Mouse (Mus musculus) embryonic fibroblast, embryonic 13.5 days (primary cell): ENCODE data around the gene Maml3. TPM values are rescaled to one million over a fixed set of nuclear protein-coding genes. Genes with fewer than 3 reads are reported as not detected.

ENCODE experiments used
- H3K27ac ChIP-seq: 2 replicates; pipeline ENCODE4 v1.5.1; 2012; ENCODE audit warnings: low read length, control low read depth, inconsistent platforms; ENCODE audit not compliant: insufficient read depth
- H3K4me1 ChIP-seq: 2 replicates; pipeline ENCODE4 v1.6.1; 2011; ENCODE audit warnings: low read length; ENCODE audit not compliant: control insufficient read depth, insufficient read depth
- H3K4me3 ChIP-seq: 2 replicates; pipeline ENCODE4 v1.5.1; 2011; ENCODE audit warnings: mild to moderate bottlenecking, control low read depth, low read length; ENCODE audit not compliant: insufficient read depth
- CTCF ChIP-seq: IDR thresholded peaks from 2 replicates; pipeline ENCODE4 v1.5.1; 2011; ENCODE audit warnings: mild to moderate bottlenecking, control low read depth, low read length, moderate library complexity, borderline replicate concordance; ENCODE audit not compliant: insufficient read depth
- POLR2A ChIP-seq: IDR thresholded peaks from 2 replicates; pipeline ENCODE4 v1.6.1; 2011; ENCODE audit warnings: low read depth, mild to moderate bottlenecking, control low read depth, low read length, moderate library complexity
- polyA plus RNA-seq: library from polyadenylated mRNA; stranded (reverse); fragments of >200 nt; gene quantifications from 2 replicates; pipeline ENCODE4 v1.2.4, GENCODE M21; 2011; ENCODE audit warnings: low read depth; ENCODE audit not compliant: missing spikeins, insufficient read length

The Maml3 gene
- polyA plus RNA-seq, 1 experiment: 2.2 TPM

DNA sequence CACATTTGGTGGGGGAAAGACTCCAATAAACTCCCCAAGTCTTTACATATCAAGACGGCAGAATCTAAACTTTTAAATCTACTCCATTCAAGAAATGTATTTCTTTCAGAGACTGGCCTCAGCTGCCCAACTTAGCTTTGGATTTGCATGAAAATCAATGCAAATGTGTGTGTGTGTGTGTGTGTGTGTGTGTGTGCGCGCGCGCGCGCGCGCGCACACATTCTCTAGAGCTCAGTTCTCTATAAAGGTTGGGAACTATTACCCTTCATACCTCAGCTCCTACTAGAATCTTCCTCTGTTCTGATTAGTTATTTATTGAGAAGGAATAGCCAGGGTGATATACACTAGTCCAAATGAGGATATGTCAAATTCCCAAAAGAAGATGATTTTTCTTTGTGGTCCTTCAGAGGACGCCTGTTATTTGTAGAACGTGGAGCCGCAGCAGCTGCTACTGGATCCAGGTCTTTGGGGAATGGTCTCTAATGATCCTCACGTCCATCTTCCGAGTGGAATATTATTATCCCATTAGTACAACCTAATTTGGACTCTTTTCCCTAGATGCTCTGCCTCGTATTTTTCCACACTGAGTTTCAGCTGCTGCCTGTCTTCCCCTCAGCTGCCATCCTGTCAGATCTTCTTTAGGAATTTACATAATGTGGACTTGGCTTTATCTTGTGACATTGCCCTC is 372.8 kb downstream of the Maml3 start:
- no peak overlapping the region for H3K4me3 ChIP-seq
- TF ChIP-seq CTCF (no peak), POLR2A (no peak)
- H3K27ac ChIP-seq: no peak overlapping the region
- no peaks in the 10 kb centered on the region for H3K4me1 ChIP-seq

DNA sequence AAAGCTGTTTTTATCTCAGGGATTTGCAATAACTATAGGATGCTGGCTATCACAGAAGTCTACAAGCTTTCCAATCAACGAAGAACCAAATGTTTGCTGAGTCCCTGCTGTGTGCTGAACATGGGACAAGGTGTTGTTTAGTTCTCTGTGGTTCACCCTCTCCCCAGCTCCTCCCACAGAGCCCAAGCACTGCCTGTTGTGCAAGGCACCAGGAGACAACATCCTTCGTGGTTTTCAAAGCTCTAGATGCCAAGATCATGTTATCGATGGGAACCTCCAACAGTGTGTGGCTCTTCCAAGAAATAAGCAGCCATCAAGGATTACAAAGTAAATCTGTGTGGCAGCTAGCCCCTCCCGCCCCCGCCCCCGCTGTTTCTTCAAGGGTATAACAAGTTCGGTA is 374.2 kb downstream of the Maml3 start:
- H3K4me1 ChIP-seq: no peaks in the 10 kb centered on the region
- TF ChIP-seq CTCF (no peak), POLR2A (no peak)
- H3K4me3 ChIP-seq: no peak overlapping the region
- H3K27ac ChIP-seq: no peak overlapping the region

DNA sequence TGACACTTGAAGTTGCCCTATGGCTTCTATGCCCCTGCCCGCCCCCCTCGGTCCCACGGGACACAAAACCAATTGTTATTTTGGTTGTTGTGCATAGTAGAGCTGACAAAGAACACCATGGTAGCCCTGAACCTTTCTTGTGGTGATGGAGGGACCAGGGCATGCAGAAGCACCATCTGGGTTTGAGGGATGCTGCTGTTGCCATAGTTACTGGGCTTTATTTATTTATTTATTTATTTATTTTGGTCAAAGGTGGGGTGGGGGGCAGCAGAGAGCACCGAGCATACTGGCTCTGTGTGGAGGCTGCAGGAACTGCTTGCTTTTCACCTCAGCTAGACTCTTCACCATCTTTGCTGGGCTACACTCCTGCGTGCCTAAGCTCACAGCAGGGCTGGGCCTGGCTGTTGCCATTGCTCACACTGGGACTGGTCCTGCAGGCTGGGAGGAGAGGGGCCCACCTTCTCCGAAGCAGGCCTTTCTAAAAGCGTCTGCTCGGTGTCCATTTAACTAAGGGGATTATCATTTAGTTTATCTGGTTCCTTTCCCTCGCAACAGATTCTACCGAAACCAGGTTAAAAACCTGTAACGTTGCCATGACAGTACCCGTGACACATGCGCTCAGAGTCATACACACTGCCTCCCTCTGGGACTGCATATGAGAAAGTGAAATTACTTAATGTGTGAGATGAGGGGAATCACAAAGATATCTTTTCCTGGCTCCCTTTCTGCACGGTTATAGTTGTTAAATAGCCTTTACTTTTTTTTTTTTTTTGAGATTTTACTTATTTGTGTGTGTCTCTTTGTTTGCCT is 375.6 kb downstream of the Maml3 start:
- TF ChIP-seq CTCF (no peak), POLR2A (no peak)
- no peaks in the 10 kb centered on the region for H3K4me1 ChIP-seq
- no peak overlapping the region for H3K27ac ChIP-seq
- no peak overlapping the region for H3K4me3 ChIP-seq

DNA sequence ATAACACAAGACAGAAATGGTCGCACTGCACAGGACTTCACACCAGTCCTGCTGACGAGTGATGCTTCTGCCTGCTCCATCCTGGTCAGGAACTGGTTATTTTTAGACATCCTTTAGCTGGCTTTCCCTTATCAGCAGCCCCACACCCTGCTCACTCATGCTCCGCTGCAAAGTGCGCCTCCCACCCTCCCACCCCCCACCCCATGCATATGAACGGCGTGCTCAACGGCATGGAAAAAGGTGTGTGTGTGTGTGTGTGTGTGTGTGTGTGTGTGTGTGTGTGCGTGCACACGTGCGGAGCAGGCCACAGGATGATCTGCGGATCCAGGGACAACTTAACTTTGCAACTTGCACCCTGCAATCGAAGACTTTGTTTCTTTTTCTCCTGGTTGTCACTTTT is 376.4 kb downstream of the Maml3 start:
- Histone ChIP-seq H3K27ac (no peak overlapping the region), H3K4me3 (no peak overlapping the region), H3K4me1 (peaks cover 2% of the 10 kb centered on the region; the same call in 1 of the 2 replicates)
- no peak for TF ChIP-seq CTCF
- TF ChIP-seq POLR2A: no peak

- no peak overlapping the region for H3K4me3 ChIP-seq
- H3K4me1 ChIP-seq: peaks cover 2% of the 10 kb centered on the region; the same call in 1 of the 2 replicates
- no peak for TF ChIP-seq POLR2A
- no peak for TF ChIP-seq CTCF
- no peak overlapping the region for H3K27ac ChIP-seq
Observed at GRCm38 (mm10) chr3:51727968-51728367, 376.9 kb downstream of the Maml3 start.

GRCm38 (mm10) chr3:51727487-51727886 is 377.4 kb downstream of the Maml3 start:
- Histone ChIP-seq H3K4me3 (no peak overlapping the region), H3K4me1 (peaks cover 2% of the 10 kb centered on the region; the same call in 1 of the 2 replicates), H3K27ac (no peak overlapping the region)
- TF ChIP-seq CTCF (no peak), POLR2A (no peak)

DNA sequence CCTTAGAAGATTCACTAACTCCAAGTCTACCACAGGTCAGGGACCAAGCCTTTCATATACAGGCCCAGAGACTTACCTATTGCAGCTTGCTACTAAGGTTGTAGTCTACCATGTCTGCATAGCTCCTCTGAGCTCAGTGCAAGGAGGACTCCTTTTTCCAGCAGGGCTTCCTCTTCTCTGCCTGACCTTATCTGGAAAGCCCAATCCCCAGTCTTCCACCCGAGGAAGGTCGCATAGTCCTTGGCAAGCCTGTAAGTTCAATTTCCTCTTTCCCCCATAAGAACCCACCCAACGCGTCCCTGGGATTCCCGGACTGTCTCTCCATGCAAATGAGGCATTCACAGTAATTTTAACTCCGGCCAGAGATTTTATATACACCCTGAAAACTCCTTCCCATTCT is 378.6 kb downstream of the Maml3 start:
- no peak for TF ChIP-seq POLR2A
- no peak for TF ChIP-seq CTCF
- no peak overlapping the region for H3K4me3 ChIP-seq
- no peak overlapping the region for H3K27ac ChIP-seq
- peaks cover 5% of the 10 kb centered on the region; the same call in 1 of the 2 replicates for H3K4me1 ChIP-seq

- peaks cover 9% of the 10 kb centered on the region for H3K4me1 ChIP-seq
- no peak overlapping the region for H3K27ac ChIP-seq
- no peak overlapping the region for H3K4me3 ChIP-seq
- TF ChIP-seq CTCF (no peak), POLR2A (no peak)
Observed at GRCm38 (mm10) chr3:51719982-51720381, 384.9 kb downstream of the Maml3 start.

GRCm38 (mm10) chr3:51719373-51719772 is 385.5 kb downstream of the Maml3 start:
- Histone ChIP-seq H3K27ac (0 out of 2 replicates have a peak overlapping the region, but pooled peaks have one; percentile 29), H3K4me3 (no peak overlapping the region), H3K4me1 (peaks cover 9% of the 10 kb centered on the region)
- TF ChIP-seq POLR2A (no peak), CTCF (no peak)

- TF ChIP-seq POLR2A (no peak), CTCF (no peak)
- H3K4me1 ChIP-seq: peaks cover 12% of the 10 kb centered on the region
- no peak overlapping the region for H3K4me3 ChIP-seq
- H3K27ac ChIP-seq: no peak overlapping the region
Observed at GRCm38 (mm10) chr3:51717909-51718308, 387.0 kb downstream of the Maml3 start.
